Mouse (Mus musculus) forebrain, embryonic 16.5 days (tissue): ENCODE data around the gene Msmo1. TPM values are rescaled to one million over a fixed set of nuclear protein-coding genes. Genes with fewer than 3 reads are reported as not detected.

Source experiments
- ATAC-seq: fragments of 200-750 bp; cut with Nextera tagmentation; 2 replicates; pipeline ENCODE4 v1.8.0; 2017; ENCODE audit warnings: mild to moderate bottlenecking, moderate library complexity
- H3K27ac ChIP-seq: fragments of 300-500 bp; sonication (generic); 2 replicates; pipeline ENCODE4 v1.5.1; 2014; ENCODE audit warnings: low read length, control low read depth
- H3K27me3 ChIP-seq: fragments of 300-500 bp; sonication (generic); replicated peaks from 2 replicates; pipeline ENCODE4 v1.6.1; 2014; ENCODE audit warnings: low read length; ENCODE audit not compliant: control insufficient read depth, insufficient read depth
- H3K36me3 ChIP-seq: fragments of 300-500 bp; sonication (generic); 2 replicates; pipeline ENCODE4 v1.6.1; 2014; ENCODE audit not compliant: control insufficient read depth, insufficient read depth
- H3K4me1 ChIP-seq: fragments of 300-500 bp; sonication (generic); replicated peaks from 2 replicates; pipeline ENCODE4 v1.6.1; 2014; ENCODE audit warnings: low read length; ENCODE audit not compliant: control insufficient read depth, insufficient read depth
- H3K4me2 ChIP-seq: fragments of 300-500 bp; sonication (generic); 2 replicates; pipeline ENCODE4 v1.6.1; 2014; ENCODE audit warnings: mild to moderate bottlenecking, low read length, control low read depth
- H3K4me3 ChIP-seq: fragments of 300-500 bp; sonication (generic); replicated peaks from 2 replicates; pipeline ENCODE4 v1.5.1; 2014; ENCODE audit warnings: mild to moderate bottlenecking, low read length, control low read depth
- H3K9ac ChIP-seq: fragments of 300-500 bp; sonication (generic); replicated peaks from 2 replicates; pipeline ENCODE4 v1.6.1; 2014; ENCODE audit warnings: low read depth, low read length, control low read depth
- H3K9me3 ChIP-seq: fragments of 300-500 bp; sonication (generic); 2 replicates; pipeline ENCODE4 v1.6.1; 2016; ENCODE audit warnings: low read length; ENCODE audit not compliant: control insufficient read depth
- WGBS: fragments of 180-500 bp; shearing (Covaris S2); extraction: QIAGEN DNeasy Blood & Tissue Kit; methylation state at CpG from one replicate; pipeline ENCODE4 v1.1.7; 2014; 5-methylcytosine and 5-hydroxymethylcytosine counted together
- polyA plus RNA-seq: library from polyadenylated mRNA; unstranded; fragments of >200 nt; fragmentation: Nextera tagmentation; extraction: Ambion mirVana; gene quantifications from 2 replicates; pipeline ENCODE4 v1.2.1, GENCODE M21; 2015

Gene Msmo1
- 155 and 156 TPM in 2 replicates for polyA plus RNA-seq

DNA sequence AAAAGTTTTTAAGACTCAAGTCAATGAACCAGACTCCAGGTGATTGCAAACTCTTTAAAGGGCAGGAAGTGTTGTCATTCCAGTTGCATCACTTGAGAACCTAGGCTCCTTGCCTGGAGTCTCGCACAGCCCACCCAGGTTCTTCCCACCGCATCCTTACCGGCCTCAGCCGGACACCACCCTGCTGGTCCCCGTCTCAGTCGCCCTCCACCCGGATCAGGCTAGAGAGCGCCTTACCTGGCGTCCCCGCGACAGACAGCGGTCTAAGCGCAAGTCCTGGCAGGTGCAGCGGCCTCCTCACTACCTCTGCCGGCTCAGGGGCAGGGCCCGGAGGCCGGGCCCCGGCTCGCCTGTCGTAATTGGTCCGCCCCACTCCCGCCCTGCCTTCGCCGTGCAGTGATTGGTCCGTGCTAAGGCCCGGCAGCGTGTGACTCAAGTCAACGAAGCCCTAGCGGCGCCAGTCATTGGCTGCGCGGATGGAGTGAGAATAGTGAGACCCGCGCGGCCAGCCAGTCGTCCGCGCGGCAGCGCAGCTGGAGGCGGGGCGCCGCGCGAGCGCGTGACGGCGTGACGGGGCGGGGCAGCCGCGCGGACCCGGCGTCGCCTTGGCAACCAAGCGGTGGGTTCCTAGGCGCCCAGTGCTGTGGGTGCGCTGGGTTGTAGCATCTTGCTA, at the start of gene Msmo1:
TSS of gene Msmo1 (minus strand) at position 522 of the 673 bp plus-strand sequence.
- Histone ChIP-seq H3K4me2 (peak within 1 kb of the TSS; percentile 76), H3K36me3 (peaks cover 7% of the 10 kb centered on the region), H3K9ac (peak within 1 kb of the TSS; percentile 65), H3K9me3 (no peaks in the 10 kb centered on the region), H3K27me3 (no peaks in the 10 kb centered on the region), H3K27ac (peak within 1 kb of the TSS; percentile 71), H3K4me3 (peak within 1 kb of the TSS; percentile 58), H3K4me1 (peaks cover 33% of the 10 kb centered on the region)
- peak; percentile 100 for ATAC-seq
- WGBS = 0% methylated on average over 60 of the region's 60 CpGs

DNA sequence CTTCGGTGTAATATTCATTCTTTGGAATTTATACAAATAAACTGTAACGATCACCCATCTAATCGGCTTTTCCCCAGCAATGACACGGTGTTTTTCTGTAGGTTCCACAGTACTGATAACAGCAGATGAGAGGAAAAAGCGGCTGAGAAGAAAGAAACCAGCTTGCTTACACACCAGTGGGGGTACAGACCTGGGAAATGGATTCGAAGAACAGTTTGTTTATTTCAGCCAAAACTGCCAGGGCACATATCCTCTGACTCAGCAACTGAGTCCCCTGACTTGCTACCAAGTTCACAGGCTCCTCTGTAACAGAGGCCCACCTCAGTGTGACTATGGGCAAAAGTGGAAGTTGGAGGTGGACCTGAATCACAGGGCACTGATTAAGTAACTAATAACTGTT, 48.4 kb upstream of the Msmo1 start:
- Histone ChIP-seq H3K4me3 (no peak overlapping the region), H3K9me3 (no peaks in the 10 kb centered on the region), H3K4me1 (no peaks in the 10 kb centered on the region), H3K9ac (no peak overlapping the region), H3K27me3 (no peaks in the 10 kb centered on the region), H3K4me2 (no peak overlapping the region), H3K36me3 (no peaks in the 10 kb centered on the region; the same call in 1 of the 2 replicates), H3K27ac (no peak overlapping the region)
- ATAC-seq = no peak
- 76% methylated on average over 6 of the region's 6 CpGs for WGBS

DNA sequence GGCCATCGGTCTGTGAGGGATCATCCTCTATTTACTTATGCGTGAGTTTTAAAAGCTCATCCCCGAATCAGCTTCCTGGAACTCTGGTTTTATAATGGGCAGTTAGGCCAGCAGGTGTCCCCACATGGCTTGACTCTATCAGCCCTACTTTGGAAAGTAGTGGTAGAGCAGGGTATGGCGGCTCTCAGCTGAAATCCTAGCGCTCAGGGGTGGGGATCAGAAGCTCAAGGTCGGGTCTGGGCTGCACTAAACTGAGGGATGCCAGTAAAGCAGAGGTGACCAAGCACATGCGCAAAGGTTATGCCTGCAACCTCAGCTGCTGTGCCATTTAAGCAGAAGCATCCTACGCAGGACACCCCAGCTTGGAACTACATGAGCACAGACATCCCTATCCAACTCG, 44.3 kb upstream of the Msmo1 start:
- H3K9me3 ChIP-seq = no peaks in the 10 kb centered on the region
- H3K4me2 ChIP-seq = no peak overlapping the region
- no peaks in the 10 kb centered on the region for H3K27me3 ChIP-seq
- H3K4me1 ChIP-seq = no peaks in the 10 kb centered on the region
- no peak overlapping the region for H3K27ac ChIP-seq
- H3K36me3 ChIP-seq = no peaks in the 10 kb centered on the region; the same call in 1 of the 2 replicates
- no peak for ATAC-seq
- WGBS = 81% methylated on average over 9 of the region's 9 CpGs
- no peak overlapping the region for H3K4me3 ChIP-seq
- H3K9ac ChIP-seq = no peak overlapping the region

DNA sequence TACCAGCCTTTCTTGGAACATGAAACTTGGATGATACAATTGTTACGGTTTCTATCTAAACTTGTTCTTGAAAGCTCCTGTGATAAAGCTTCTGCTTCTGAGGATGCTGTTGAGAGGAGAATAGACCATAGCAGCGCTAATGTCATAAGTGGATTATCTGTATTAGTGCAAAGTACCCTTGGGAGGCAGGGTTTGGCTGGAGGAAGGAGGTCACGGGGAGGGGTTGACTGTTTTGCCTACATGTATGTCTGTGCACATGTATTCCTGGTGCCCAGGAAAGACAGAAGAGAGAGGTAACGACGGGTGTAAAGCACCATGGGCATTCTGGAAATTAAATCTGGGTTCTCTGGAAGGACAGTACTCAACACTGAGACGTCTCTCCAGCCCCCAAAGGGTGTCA, 40.5 kb upstream of the Msmo1 start:
- Histone ChIP-seq H3K4me3 (no peak overlapping the region), H3K27ac (no peak overlapping the region), H3K4me1 (no peaks in the 10 kb centered on the region), H3K27me3 (no peaks in the 10 kb centered on the region), H3K4me2 (no peak overlapping the region), H3K9me3 (no peaks in the 10 kb centered on the region), H3K36me3 (no peaks in the 10 kb centered on the region; the same call in 1 of the 2 replicates), H3K9ac (no peak overlapping the region)
- WGBS = 93% methylated on average over 6 of the region's 6 CpGs
- no peak for ATAC-seq

DNA sequence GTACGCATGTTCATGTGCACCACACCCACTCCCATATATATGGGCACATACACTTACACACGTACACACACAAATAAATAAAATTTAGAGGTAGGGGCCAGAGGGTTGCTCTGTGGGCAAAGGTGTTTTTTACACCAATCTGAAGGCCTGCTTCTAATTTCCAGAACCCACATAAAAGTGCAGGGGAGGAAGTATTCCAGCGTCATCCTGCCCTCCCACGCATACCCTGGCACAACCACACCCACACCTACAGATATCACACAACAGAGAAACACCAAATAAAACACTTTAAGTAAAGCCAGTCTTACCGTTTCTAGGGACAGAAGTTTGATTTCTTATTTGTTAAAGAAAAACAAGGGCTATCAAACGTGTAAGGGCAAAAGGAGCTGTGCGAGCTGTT, 37.2 kb upstream of the Msmo1 start:
- Histone ChIP-seq H3K9ac (no peak overlapping the region), H3K4me2 (no peak overlapping the region), H3K27ac (no peak overlapping the region), H3K36me3 (no peaks in the 10 kb centered on the region), H3K27me3 (no peaks in the 10 kb centered on the region), H3K4me3 (no peak overlapping the region), H3K9me3 (no peaks in the 10 kb centered on the region), H3K4me1 (no peaks in the 10 kb centered on the region)
- no peak for ATAC-seq
- WGBS = 92% methylated on average over 7 of the region's 7 CpGs

DNA sequence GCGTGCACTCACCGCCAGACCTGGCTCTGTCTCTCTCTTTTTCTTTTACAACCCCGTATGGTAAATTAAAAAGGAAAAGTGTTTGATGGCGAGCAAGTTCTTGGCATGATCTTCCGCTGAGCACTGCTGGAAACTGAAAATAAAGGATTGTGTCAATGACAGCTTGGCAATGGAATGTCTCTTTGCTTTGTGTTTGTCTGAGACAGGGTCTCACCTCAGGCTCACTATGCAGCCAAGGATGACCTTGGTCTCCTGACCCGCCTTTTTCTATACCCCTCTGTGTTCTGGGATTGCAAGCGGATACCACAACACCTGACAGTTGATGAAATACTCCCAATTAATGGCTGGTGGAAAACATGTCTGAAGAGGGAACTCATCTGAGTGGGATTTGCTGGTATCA, 36.0 kb upstream of the Msmo1 start:
- Histone ChIP-seq H3K9me3 (no peaks in the 10 kb centered on the region), H3K36me3 (no peaks in the 10 kb centered on the region), H3K27ac (no peak overlapping the region), H3K27me3 (no peaks in the 10 kb centered on the region), H3K4me1 (no peaks in the 10 kb centered on the region), H3K4me2 (no peak overlapping the region), H3K9ac (no peak overlapping the region), H3K4me3 (no peak overlapping the region)
- ATAC-seq = no peak
- 57% methylated on average over 7 of the region's 7 CpGs for WGBS

DNA sequence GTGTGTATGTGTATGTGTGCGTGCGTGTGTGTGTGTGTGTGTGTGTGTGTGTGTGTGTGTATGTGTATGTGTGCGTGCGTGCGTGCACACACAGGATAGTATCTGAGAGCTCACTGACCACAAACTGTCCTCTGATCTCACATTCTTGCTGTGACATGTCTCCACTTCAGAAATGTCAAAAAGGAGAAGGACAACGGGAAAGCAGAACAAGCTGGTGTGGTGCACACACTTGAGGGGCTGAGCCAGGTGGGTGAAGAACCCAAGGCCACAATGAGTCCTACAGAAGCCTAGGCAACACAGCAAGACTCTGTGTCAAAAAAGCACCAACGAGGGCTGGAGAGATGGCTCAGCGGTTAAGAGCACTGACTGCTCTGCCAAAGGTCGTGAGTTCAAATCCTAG, 35.1 kb upstream of the Msmo1 start:
- no peaks in the 10 kb centered on the region for H3K9me3 ChIP-seq
- H3K36me3 ChIP-seq = no peaks in the 10 kb centered on the region
- H3K27me3 ChIP-seq = no peaks in the 10 kb centered on the region
- H3K4me2 ChIP-seq = no peak overlapping the region
- H3K27ac ChIP-seq = no peak overlapping the region
- no peak overlapping the region for H3K9ac ChIP-seq
- 77% methylated on average over 8 of the region's 9 CpGs for WGBS
- no peak for ATAC-seq
- no peaks in the 10 kb centered on the region for H3K4me1 ChIP-seq
- no peak overlapping the region for H3K4me3 ChIP-seq

DNA sequence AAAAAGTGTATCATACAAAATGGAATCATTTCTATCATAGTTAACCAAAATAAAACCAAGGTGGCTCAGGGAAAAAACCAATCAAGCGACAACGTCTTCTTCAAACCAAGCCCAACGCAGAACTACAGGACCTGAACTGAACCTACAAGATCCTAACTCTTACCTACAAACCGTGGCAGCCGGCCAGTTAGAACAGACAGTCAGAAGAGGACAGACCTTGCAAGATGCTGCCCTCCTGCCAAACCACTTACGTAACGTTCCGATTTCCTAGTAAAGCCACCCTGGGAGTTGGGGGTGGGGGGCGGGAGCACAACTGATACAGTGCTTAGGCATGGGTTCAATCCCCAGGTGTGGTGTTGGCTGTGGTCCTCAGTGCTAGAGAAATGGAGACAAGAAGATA, 33.5 kb upstream of the Msmo1 start:
- no peaks in the 10 kb centered on the region for H3K4me1 ChIP-seq
- H3K27ac ChIP-seq = no peak overlapping the region
- ATAC-seq = no peak
- H3K4me3 ChIP-seq = no peak overlapping the region
- H3K4me2 ChIP-seq = no peak overlapping the region
- H3K27me3 ChIP-seq = no peaks in the 10 kb centered on the region
- no peaks in the 10 kb centered on the region for H3K36me3 ChIP-seq
- no peak overlapping the region for H3K9ac ChIP-seq
- no peaks in the 10 kb centered on the region for H3K9me3 ChIP-seq
- WGBS = 93% methylated on average over 9 of the region's 9 CpGs

DNA sequence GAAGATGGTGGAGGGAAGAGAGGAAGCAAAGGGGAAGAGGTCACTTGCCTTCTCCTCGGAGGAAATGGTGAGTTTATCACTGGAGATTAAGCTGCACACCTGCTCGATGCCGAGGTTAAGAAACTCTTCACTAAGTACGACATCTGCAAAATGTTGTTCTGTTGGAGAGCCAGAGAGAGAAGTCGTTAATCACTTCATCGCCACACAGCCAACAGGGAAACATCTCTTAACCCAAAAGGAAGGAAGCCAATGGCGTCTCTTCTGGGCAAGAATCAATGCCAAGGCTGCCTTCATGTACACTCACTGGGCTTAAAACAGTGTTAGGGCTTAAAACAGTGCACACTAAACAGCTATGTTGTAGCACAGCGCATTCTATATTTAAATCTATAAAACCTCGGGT, 30.5 kb upstream of the Msmo1 start:
- Histone ChIP-seq H3K36me3 (no peaks in the 10 kb centered on the region), H3K27ac (no peak overlapping the region)

DNA sequence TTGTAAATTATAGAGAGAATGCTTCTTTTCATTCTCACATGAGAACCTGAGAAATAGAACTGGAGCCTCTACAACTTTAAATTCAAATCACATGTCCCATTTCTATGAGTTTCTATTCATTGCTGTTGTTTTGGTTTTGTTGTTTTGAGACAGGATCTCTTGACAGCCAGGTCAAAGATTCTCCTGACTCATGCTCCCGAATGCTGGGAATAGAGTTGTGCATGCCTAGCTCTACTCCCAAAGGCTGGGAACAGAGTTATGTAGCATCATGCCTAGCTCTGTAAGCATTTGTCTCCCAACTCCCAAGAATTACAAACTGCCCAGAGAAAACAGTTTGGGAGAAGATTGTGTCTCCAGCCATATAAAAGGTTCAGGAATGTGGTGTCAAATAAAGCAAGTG, 29.2 kb upstream of the Msmo1 start:
- H3K27me3 ChIP-seq = no peaks in the 10 kb centered on the region
- no peak overlapping the region for H3K4me3 ChIP-seq
- no peaks in the 10 kb centered on the region for H3K9me3 ChIP-seq
- no peak overlapping the region for H3K27ac ChIP-seq
- no peak overlapping the region for H3K9ac ChIP-seq
- H3K4me1 ChIP-seq = peaks cover 2% of the 10 kb centered on the region
- no peak overlapping the region for H3K4me2 ChIP-seq
- ATAC-seq = no peak
- 68% methylated on average over 1 of the region's 1 CpGs for WGBS
- H3K36me3 ChIP-seq = peaks cover 2% of the 10 kb centered on the region; the same call in 1 of the 2 replicates

More for the DNA sequence above, 30.5 kb upstream of the Msmo1 start:
- ATAC-seq = no peak
- no peak overlapping the region for H3K4me2 ChIP-seq
- peaks cover 2% of the 10 kb centered on the region for H3K4me1 ChIP-seq
- WGBS = 81% methylated on average over 9 of the region's 9 CpGs
- no peak overlapping the region for H3K4me3 ChIP-seq
- no peaks in the 10 kb centered on the region for H3K9me3 ChIP-seq
- no peaks in the 10 kb centered on the region for H3K27me3 ChIP-seq
- no peak overlapping the region for H3K9ac ChIP-seq
